Mouse (Mus musculus) liver, embryonic 12.5 days (tissue): ENCODE results near the gene Tmtc2. TPM values are rescaled to one million over a fixed set of nuclear protein-coding genes. Genes with fewer than 3 reads are reported as not detected.

Experiments
- ATAC-seq: fragments of 200-750 bp; cut with Nextera tagmentation; 2 replicates; pipeline ENCODE4 v1.8.0; 2017; ENCODE audit warnings: moderate number of reproducible peaks, mild to moderate bottlenecking, moderate library complexity
- H3K27ac ChIP-seq: fragments of 300-500 bp; sonication (generic); 2 replicates; pipeline ENCODE4 v1.5.1; 2016; ENCODE audit warnings: mild to moderate bottlenecking
- H3K27me3 ChIP-seq: fragments of 300-500 bp; sonication (generic); replicated peaks from 2 replicates; pipeline ENCODE4 v1.6.1; 2016; ENCODE audit warnings: mild to moderate bottlenecking, moderate library complexity
- H3K36me3 ChIP-seq: fragments of 300-500 bp; sonication (generic); 2 replicates; pipeline ENCODE4 v1.6.1; 2016; ENCODE audit warnings: mild to moderate bottlenecking, moderate library complexity
- H3K4me1 ChIP-seq: fragments of 300-500 bp; sonication (generic); 2 replicates; pipeline ENCODE4 v1.6.1; 2016
- H3K4me2 ChIP-seq: fragments of 300-500 bp; sonication (generic); 2 replicates; pipeline ENCODE4 v1.6.1; 2016; ENCODE audit warnings: mild to moderate bottlenecking, moderate library complexity
- H3K4me3 ChIP-seq: fragments of 300-500 bp; sonication (generic); 2 replicates; pipeline ENCODE4 v1.5.1; 2016; ENCODE audit warnings: mild to moderate bottlenecking, moderate library complexity
- H3K9ac ChIP-seq: fragments of 300-500 bp; sonication (generic); 2 replicates; pipeline ENCODE4 v1.6.1; 2016; ENCODE audit warnings: mild to moderate bottlenecking, moderate library complexity
- H3K9me3 ChIP-seq: fragments of 300-500 bp; sonication (generic); replicated peaks from 2 replicates; pipeline ENCODE4 v1.6.1; 2016; ENCODE audit warnings: mild to moderate bottlenecking, moderate library complexity
- WGBS: fragments of 180-500 bp; shearing (Covaris S2); methylation state at CpG from one replicate; pipeline ENCODE4 v1.1.7; 2016; ENCODE audit not compliant: insufficient replicate concordance; 5-methylcytosine and 5-hydroxymethylcytosine counted together
- polyA plus RNA-seq: library from polyadenylated mRNA; unstranded; fragments of >200 nt; fragmentation: Nextera tagmentation; extraction: Ambion mirVana; gene quantifications from 2 replicates; pipeline ENCODE4 v1.2.1, GENCODE M21; 2016

Tmtc2 gene
- polyA plus RNA-seq, 1 experiment from 2014 or later, result 2.8 TPM

DNA sequence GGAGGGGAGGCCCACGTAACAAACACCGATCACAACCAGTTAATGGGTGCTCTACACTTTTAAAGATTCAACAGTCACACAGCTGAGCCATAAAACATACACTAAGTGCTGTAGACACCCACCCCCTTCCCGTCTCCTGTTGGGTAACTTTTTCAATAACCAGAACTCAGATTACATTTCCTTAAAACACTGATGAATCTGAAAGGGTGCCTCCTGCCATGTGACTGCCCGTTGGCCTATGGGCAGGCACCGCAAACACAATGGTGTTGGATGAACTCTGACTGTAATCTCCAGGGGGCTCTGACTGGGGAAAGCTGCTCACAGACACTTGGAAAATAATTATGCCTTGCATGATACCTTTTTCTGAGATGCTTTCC is 64.4 kb downstream of the Tmtc2 start:
- H3K9me3 ChIP-seq, result no peaks in the 10 kb centered on the region
- no peak overlapping the region for H3K4me2 ChIP-seq
- H3K9ac ChIP-seq, result no peak overlapping the region
- peaks cover 8% of the 10 kb centered on the region; the same call in 1 of the 2 replicates for H3K36me3 ChIP-seq
- no peak overlapping the region for H3K4me3 ChIP-seq
- no peak overlapping the region for H3K27ac ChIP-seq
- 67% methylated on average over 5 of the region's 5 CpGs for WGBS
- H3K4me1 ChIP-seq, result peaks cover 16% of the 10 kb centered on the region
- H3K27me3 ChIP-seq, result no peaks in the 10 kb centered on the region
- no peak for ATAC-seq

GRCm38 (mm10) chr10:105509146-105509895 is 64.9 kb downstream of the Tmtc2 start:
- H3K9me3 ChIP-seq, result no peaks in the 10 kb centered on the region
- no peak overlapping the region for H3K9ac ChIP-seq
- peaks cover 8% of the 10 kb centered on the region; the same call in 1 of the 2 replicates for H3K36me3 ChIP-seq
- H3K4me1 ChIP-seq, result peaks cover 22% of the 10 kb centered on the region
- H3K4me3 ChIP-seq, result no peak overlapping the region
- H3K27ac ChIP-seq, result no peak overlapping the region
- no peak for ATAC-seq
- no peak overlapping the region for H3K4me2 ChIP-seq
- H3K27me3 ChIP-seq, result no peaks in the 10 kb centered on the region
- WGBS, result 65% methylated on average over 11 of the region's 12 CpGs

GRCm38 (mm10) chr10:105507982-105508786 is 66.1 kb downstream of the Tmtc2 start:
- no peaks in the 10 kb centered on the region for H3K9me3 ChIP-seq
- H3K9ac ChIP-seq, result no peak overlapping the region
- no peaks in the 10 kb centered on the region for H3K27me3 ChIP-seq
- peaks cover 26% of the 10 kb centered on the region for H3K4me1 ChIP-seq
- peak overlapping the region; percentile 60 for H3K27ac ChIP-seq
- H3K4me2 ChIP-seq, result no peak overlapping the region
- WGBS, result 44% methylated on average over 3 of the region's 3 CpGs
- H3K36me3 ChIP-seq, result peaks cover 8% of the 10 kb centered on the region; the same call in 1 of the 2 replicates
- ATAC-seq, result peak; percentile 95
- H3K4me3 ChIP-seq, result no peak overlapping the region

GRCm38 (mm10) chr10:105506046-105506445 is 68.2 kb downstream of the Tmtc2 start:
- Histone ChIP-seq H3K4me1 (peaks cover 40% of the 10 kb centered on the region), H3K9me3 (no peaks in the 10 kb centered on the region), H3K36me3 (peaks cover 8% of the 10 kb centered on the region; the same call in 1 of the 2 replicates), H3K9ac (no peak overlapping the region), H3K27me3 (no peaks in the 10 kb centered on the region), H3K4me2 (no peak overlapping the region), H3K27ac (no peak overlapping the region), H3K4me3 (no peak overlapping the region)
- 75% methylated on average over 4 of the region's 4 CpGs for WGBS
- no peak for ATAC-seq

GRCm38 (mm10) chr10:105504472-105504871 is 69.8 kb downstream of the Tmtc2 start:
- H3K36me3 ChIP-seq, result peaks cover 8% of the 10 kb centered on the region; the same call in 1 of the 2 replicates
- H3K9ac ChIP-seq, result no peak overlapping the region
- H3K4me3 ChIP-seq, result no peak overlapping the region
- 52% methylated on average over 2 of the region's 2 CpGs for WGBS
- peaks cover 55% of the 10 kb centered on the region for H3K4me1 ChIP-seq
- peak; percentile 57 for ATAC-seq
- H3K27ac ChIP-seq, result peak overlapping the region; percentile 32; the same call in 1 of the 2 replicates
- H3K27me3 ChIP-seq, result no peaks in the 10 kb centered on the region
- H3K9me3 ChIP-seq, result no peaks in the 10 kb centered on the region
- no peak overlapping the region for H3K4me2 ChIP-seq

DNA sequence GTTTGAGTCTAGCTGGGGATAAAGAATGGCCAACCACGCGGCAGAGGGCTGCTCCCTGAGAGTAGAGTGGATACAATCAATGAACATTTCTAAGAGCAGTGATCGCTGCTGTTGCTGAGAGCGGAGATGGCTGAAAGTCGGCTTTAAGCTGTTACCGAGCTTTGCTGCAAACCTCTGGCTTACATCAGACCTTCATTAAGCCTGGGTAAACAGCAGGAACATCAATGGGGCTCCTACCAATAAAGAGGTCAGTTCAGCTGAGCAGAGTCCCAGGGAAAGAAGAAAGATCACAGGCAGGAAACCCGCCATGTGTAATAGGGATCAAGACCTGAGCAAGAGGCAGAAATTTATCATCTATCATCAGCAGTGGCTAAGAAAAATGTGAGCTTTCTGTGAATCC is 72.5 kb downstream of the Tmtc2 start:
- no peaks in the 10 kb centered on the region for H3K27me3 ChIP-seq
- H3K27ac ChIP-seq, result no peak overlapping the region
- no peak overlapping the region for H3K4me3 ChIP-seq
- no peak overlapping the region for H3K9ac ChIP-seq
- peaks cover 8% of the 10 kb centered on the region; the same call in 1 of the 2 replicates for H3K36me3 ChIP-seq
- no peaks in the 10 kb centered on the region for H3K9me3 ChIP-seq
- 72% methylated on average over 7 of the region's 7 CpGs for WGBS
- H3K4me1 ChIP-seq, result peaks cover 48% of the 10 kb centered on the region
- H3K4me2 ChIP-seq, result no peak overlapping the region
- no peak for ATAC-seq

- WGBS, result 5% methylated on average over 4 of the region's 4 CpGs
- Histone ChIP-seq H3K9me3 (no peaks in the 10 kb centered on the region), H3K4me2 (peak overlapping the region; percentile 42), H3K27ac (peak overlapping the region; percentile 63), H3K36me3 (no peaks in the 10 kb centered on the region), H3K4me1 (peaks cover 48% of the 10 kb centered on the region), H3K4me3 (no peak overlapping the region), H3K27me3 (no peaks in the 10 kb centered on the region), H3K9ac (no peak overlapping the region)
- ATAC-seq, result peak; percentile 93
Observed at GRCm38 (mm10) chr10:105500482-105500881, 73.8 kb downstream of the Tmtc2 start.

DNA sequence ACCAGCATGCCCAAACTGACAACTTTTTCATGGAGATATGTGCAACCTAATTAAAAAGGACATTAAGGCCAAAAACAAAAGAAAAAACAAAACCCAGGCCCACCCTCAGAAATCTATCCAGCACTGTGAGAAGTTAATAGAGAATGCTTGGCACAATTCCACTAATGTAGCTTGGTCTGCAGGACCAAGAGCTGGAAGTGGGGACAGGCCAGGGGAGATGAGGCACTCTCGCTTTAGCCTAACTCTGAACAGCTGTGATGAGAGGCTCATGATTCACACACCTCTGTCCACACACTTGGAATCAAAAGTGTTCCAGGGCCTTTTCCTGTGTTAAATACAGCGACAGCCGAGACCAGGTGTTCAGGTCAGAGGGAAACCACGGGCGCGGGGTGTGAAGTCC is 79.0 kb downstream of the Tmtc2 start:
- no peaks in the 10 kb centered on the region for H3K9me3 ChIP-seq
- no peak overlapping the region for H3K9ac ChIP-seq
- H3K4me2 ChIP-seq, result no peak overlapping the region
- no peak overlapping the region for H3K4me3 ChIP-seq
- H3K27me3 ChIP-seq, result no peaks in the 10 kb centered on the region
- WGBS, result 83% methylated on average over 6 of the region's 6 CpGs
- H3K27ac ChIP-seq, result no peak overlapping the region
- no peaks in the 10 kb centered on the region for H3K36me3 ChIP-seq
- no peak for ATAC-seq
- H3K4me1 ChIP-seq, result peaks cover 15% of the 10 kb centered on the region

GRCm38 (mm10) chr10:105492485-105492884 is 81.8 kb downstream of the Tmtc2 start:
- Histone ChIP-seq H3K27me3 (no peaks in the 10 kb centered on the region), H3K4me3 (no peak overlapping the region), H3K4me1 (no peaks in the 10 kb centered on the region; the same call in 1 of the 2 replicates), H3K9ac (no peak overlapping the region), H3K4me2 (no peak overlapping the region), H3K27ac (no peak overlapping the region), H3K36me3 (no peaks in the 10 kb centered on the region), H3K9me3 (no peaks in the 10 kb centered on the region)
- ATAC-seq, result no peak
- 60% methylated on average over 4 of the region's 4 CpGs for WGBS

DNA sequence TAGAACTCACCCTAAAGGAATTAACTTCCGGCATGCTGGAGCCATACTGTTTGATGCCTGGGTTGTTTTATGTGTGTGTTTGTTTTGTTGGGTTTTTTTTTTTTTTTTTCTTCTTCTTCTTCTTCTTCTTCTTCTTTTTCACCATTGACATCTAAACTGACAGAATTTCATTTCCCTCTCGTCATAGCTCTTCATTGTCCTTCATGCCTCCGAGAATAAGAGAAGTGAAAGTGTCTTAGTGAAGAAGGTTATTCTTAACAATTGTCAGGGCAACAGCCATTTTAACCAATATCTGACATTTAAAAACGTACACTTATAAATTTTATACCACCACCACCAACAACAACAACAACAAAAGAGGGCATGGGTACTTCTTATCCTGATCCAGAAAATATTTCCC is 83.5 kb downstream of the Tmtc2 start:
- 68% methylated on average over 4 of the region's 4 CpGs for WGBS

GRCm38 (mm10) chr10:105489970-105490735 is 84.1 kb downstream of the Tmtc2 start:
- Histone ChIP-seq H3K9me3 (no peaks in the 10 kb centered on the region), H3K27ac (no peak overlapping the region), H3K27me3 (no peaks in the 10 kb centered on the region), H3K36me3 (no peaks in the 10 kb centered on the region), H3K4me1 (no peaks in the 10 kb centered on the region; the same call in 1 of the 2 replicates), H3K4me2 (no peak overlapping the region), H3K9ac (no peak overlapping the region), H3K4me3 (no peak overlapping the region)
- no peak for ATAC-seq
- 86% methylated on average over 14 of the region's 14 CpGs for WGBS

More for the DNA sequence above, 83.5 kb downstream of the Tmtc2 start:
- no peak overlapping the region for H3K27ac ChIP-seq
- no peaks in the 10 kb centered on the region for H3K9me3 ChIP-seq
- no peak overlapping the region for H3K4me2 ChIP-seq
- no peak for ATAC-seq
- no peak overlapping the region for H3K9ac ChIP-seq
- H3K4me1 ChIP-seq, result no peaks in the 10 kb centered on the region; the same call in 1 of the 2 replicates
- no peak overlapping the region for H3K4me3 ChIP-seq
- no peaks in the 10 kb centered on the region for H3K27me3 ChIP-seq
- no peaks in the 10 kb centered on the region for H3K36me3 ChIP-seq
